Mouse (Mus musculus) embryonic facial prominence, embryonic 11.5 days (tissue): ENCODE measurements around the gene Sdsl. TPM values are rescaled to one million over a fixed set of nuclear protein-coding genes. Genes with fewer than 3 reads are reported as not detected.

Experiments used
- ATAC-seq: fragments of 200-750 bp; cut with Nextera tagmentation; replicated peaks from 2 replicates; pipeline ENCODE4 v1.8.0; 2017; ENCODE audit warnings: low read depth; ENCODE audit not compliant: insufficient number of reproducible peaks, low FRiP score, low TSS enrichment
- DNase-seq: peaks from one replicate; pipeline ENCODE4 v3.0.0-alpha.2; 2015; ENCODE audit warnings: low spot score
- H3K27ac ChIP-seq: fragments of 300-500 bp; sonication (generic); replicated peaks from 2 replicates; pipeline ENCODE4 v1.5.1; 2014; ENCODE audit warnings: mild to moderate bottlenecking, low read depth, low read length, control low read depth
- H3K27me3 ChIP-seq: fragments of 300-500 bp; sonication (generic); 2 replicates; pipeline ENCODE4 v1.6.1; 2014; ENCODE audit warnings: mild to moderate bottlenecking, low read length, moderate library complexity, mixed read lengths; ENCODE audit not compliant: control insufficient read depth, insufficient read depth
- H3K36me3 ChIP-seq: fragments of 300-500 bp; sonication (generic); replicated peaks from 2 replicates; pipeline ENCODE4 v1.6.1; 2014; ENCODE audit warnings: low read depth, mild to moderate bottlenecking, low read length, moderate library complexity, mixed read lengths; ENCODE audit not compliant: control insufficient read depth, insufficient read depth
- H3K4me1 ChIP-seq: fragments of 300-500 bp; sonication (generic); 2 replicates; pipeline ENCODE4 v1.6.1; 2014; ENCODE audit warnings: low read length, mixed read lengths; ENCODE audit not compliant: control insufficient read depth, insufficient read depth
- H3K4me2 ChIP-seq: fragments of 300-500 bp; sonication (generic); 2 replicates; pipeline ENCODE4 v1.6.1; 2014; ENCODE audit warnings: low read depth, mild to moderate bottlenecking, control low read depth, low read length, moderate library complexity
- H3K4me3 ChIP-seq: fragments of 300-500 bp; sonication (generic); 2 replicates; pipeline ENCODE4 v1.5.1; 2014; ENCODE audit warnings: low read depth, low read length, control low read depth
- H3K9ac ChIP-seq: fragments of 300-500 bp; sonication (generic); replicated peaks from 2 replicates; pipeline ENCODE4 v1.6.1; 2014; ENCODE audit warnings: mild to moderate bottlenecking, control low read depth, low read length
- H3K9me3 ChIP-seq: fragments of 300-500 bp; sonication (generic); replicated peaks from 2 replicates; pipeline ENCODE4 v1.6.1; 2016; ENCODE audit warnings: mild to moderate bottlenecking, low read length, inconsistent platforms, mixed read lengths; ENCODE audit not compliant: control insufficient read depth
- WGBS: fragments of 180-500 bp; shearing (Covaris S2); extraction: QIAGEN DNeasy Blood & Tissue Kit; methylation state at CpG from one replicate; pipeline ENCODE4 v1.1.7; 2014; 5-methylcytosine and 5-hydroxymethylcytosine counted together
- polyA plus RNA-seq: library from polyadenylated mRNA; unstranded; fragments of >200 nt; fragmentation: Nextera tagmentation; extraction: Ambion mirVana; gene quantifications from 2 replicates; pipeline ENCODE4 v1.2.1, GENCODE M21; 2014

Gene Sdsl
- polyA plus RNA-seq, 1 experiment from 2014 or later: 3.6 TPM

- no peaks in the 10 kb centered on the region for H3K9me3 ChIP-seq
- no peak overlapping the region for H3K4me3 ChIP-seq
- H3K36me3 ChIP-seq: no peaks in the 10 kb centered on the region
- 0 out of 2 replicates have a peak, but pooled peaks cover 2% of the 10 kb centered on the region for H3K27me3 ChIP-seq
- no peak overlapping the region for H3K9ac ChIP-seq
- no peak for ATAC-seq
- DNase-seq: no peak
- H3K4me2 ChIP-seq: no peak overlapping the region
- no peaks in the 10 kb centered on the region for H3K4me1 ChIP-seq
- WGBS: 48% methylated on average over 13 of the region's 13 CpGs
- H3K27ac ChIP-seq: no peak overlapping the region
Observed at GRCm38 (mm10) chr5:120447305-120447704, 25.3 kb downstream of the Sdsl start.

GRCm38 (mm10) chr5:120440733-120441132, 31.9 kb downstream of the Sdsl start:
- Histone ChIP-seq H3K4me3 (no peak overlapping the region), H3K27me3 (peaks cover 48% of the 10 kb centered on the region), H3K27ac (no peak overlapping the region), H3K4me1 (peaks cover 4% of the 10 kb centered on the region; the same call in 1 of the 2 replicates), H3K4me2 (no peak overlapping the region), H3K36me3 (no peaks in the 10 kb centered on the region), H3K9ac (no peak overlapping the region), H3K9me3 (no peaks in the 10 kb centered on the region)
- peak; percentile 97 for DNase-seq
- 10% methylated on average over 14 of the region's 14 CpGs for WGBS
- ATAC-seq: peak; percentile 53; the same call in 1 of the 2 replicates

- DNase-seq: no peak
- Histone ChIP-seq H3K4me2 (peak overlapping the region; percentile 11; the same call in 1 of the 2 replicates), H3K27me3 (peaks cover 54% of the 10 kb centered on the region), H3K9me3 (no peaks in the 10 kb centered on the region), H3K36me3 (no peaks in the 10 kb centered on the region), H3K27ac (no peak overlapping the region), H3K4me1 (peaks cover 4% of the 10 kb centered on the region; the same call in 1 of the 2 replicates), H3K9ac (no peak overlapping the region; the same call in 1 of the 2 replicates), H3K4me3 (no peak overlapping the region)
- no peak for ATAC-seq
- 5% methylated on average over 61 of the region's 61 CpGs for WGBS
Observed at GRCm38 (mm10) chr5:120439887-120440670, 32.5 kb downstream of the Sdsl start.

GRCm38 (mm10) chr5:120438991-120439710, 33.5 kb downstream of the Sdsl start:
- no peak for DNase-seq
- H3K4me2 ChIP-seq: no peak overlapping the region
- 6% methylated on average over 27 of the region's 27 CpGs for WGBS
- peaks cover 62% of the 10 kb centered on the region for H3K27me3 ChIP-seq
- H3K27ac ChIP-seq: no peak overlapping the region
- ATAC-seq: no peak
- H3K9ac ChIP-seq: no peak overlapping the region
- no peaks in the 10 kb centered on the region for H3K9me3 ChIP-seq
- no peak overlapping the region for H3K4me3 ChIP-seq
- H3K4me1 ChIP-seq: peaks cover 4% of the 10 kb centered on the region; the same call in 1 of the 2 replicates
- H3K36me3 ChIP-seq: no peaks in the 10 kb centered on the region

GRCm38 (mm10) chr5:120438469-120438868, 34.1 kb downstream of the Sdsl start:
- no peak for ATAC-seq
- Histone ChIP-seq H3K27me3 (peaks cover 68% of the 10 kb centered on the region), H3K36me3 (no peaks in the 10 kb centered on the region), H3K9me3 (no peaks in the 10 kb centered on the region), H3K27ac (no peak overlapping the region), H3K9ac (no peak overlapping the region), H3K4me2 (no peak overlapping the region), H3K4me3 (no peak overlapping the region), H3K4me1 (peaks cover 4% of the 10 kb centered on the region; the same call in 1 of the 2 replicates)
- DNase-seq: no peak
- WGBS: 2% methylated on average over 13 of the region's 13 CpGs

GRCm38 (mm10) chr5:120437986-120438385, 34.6 kb downstream of the Sdsl start:
- under 1% methylated on average over 33 of the region's 33 CpGs for WGBS
- H3K4me2 ChIP-seq: 0 out of 2 replicates have a peak overlapping the region, but pooled peaks have one; percentile 0
- H3K9ac ChIP-seq: no peak overlapping the region
- ATAC-seq (no peak), DNase-seq (no peak)
- H3K27ac ChIP-seq: no peak overlapping the region
- H3K36me3 ChIP-seq: no peaks in the 10 kb centered on the region
- H3K27me3 ChIP-seq: peaks cover 73% of the 10 kb centered on the region
- no peaks in the 10 kb centered on the region for H3K9me3 ChIP-seq
- peaks cover 4% of the 10 kb centered on the region; the same call in 1 of the 2 replicates for H3K4me1 ChIP-seq
- H3K4me3 ChIP-seq: no peak overlapping the region

GRCm38 (mm10) chr5:120437539-120437938, 35.1 kb downstream of the Sdsl start:
- no peak overlapping the region for H3K27ac ChIP-seq
- no peaks in the 10 kb centered on the region for H3K9me3 ChIP-seq
- H3K36me3 ChIP-seq: no peaks in the 10 kb centered on the region
- peaks cover 4% of the 10 kb centered on the region; the same call in 1 of the 2 replicates for H3K4me1 ChIP-seq
- ATAC-seq (no peak), DNase-seq (no peak)
- H3K9ac ChIP-seq: no peak overlapping the region
- peaks cover 78% of the 10 kb centered on the region for H3K27me3 ChIP-seq
- no peak overlapping the region for H3K4me2 ChIP-seq
- 2% methylated on average over 17 of the region's 17 CpGs for WGBS
- no peak overlapping the region for H3K4me3 ChIP-seq
